Mouse (Mus musculus) hindbrain, postnatal 0 days (tissue): ENCODE results near the gene Nt5c2. TPM values are rescaled to one million over a fixed set of nuclear protein-coding genes. Genes with fewer than 3 reads are reported as not detected.

Experiments
- ATAC-seq: fragments of 200-750 bp; cut with Nextera tagmentation; 2 replicates; pipeline ENCODE4 v1.8.0; 2017; ENCODE audit warnings: mild to moderate bottlenecking, moderate TSS enrichment, moderate library complexity
- DNase-seq: peaks from one replicate; pipeline ENCODE4 v3.0.0-alpha.2; 2015; ENCODE audit warnings: low spot score
- H3K27ac ChIP-seq: fragments of 300-500 bp; sonication (generic); 2 replicates; pipeline ENCODE4 v1.5.1; 2014; ENCODE audit warnings: mild to moderate bottlenecking
- H3K27me3 ChIP-seq: fragments of 300-500 bp; sonication (generic); 2 replicates; pipeline ENCODE4 v1.6.1; 2014; ENCODE audit warnings: low read length, mixed read lengths; ENCODE audit not compliant: insufficient read depth
- H3K36me3 ChIP-seq: fragments of 300-500 bp; sonication (generic); 2 replicates; pipeline ENCODE4 v1.6.1; 2014; ENCODE audit warnings: low read length, mixed read lengths; ENCODE audit not compliant: insufficient read depth
- H3K4me1 ChIP-seq: fragments of 300-500 bp; sonication (generic); 2 replicates; pipeline ENCODE4 v1.6.1; 2014; ENCODE audit warnings: antibody characterized with exemption, low read length, mixed read lengths; ENCODE audit not compliant: insufficient read depth
- H3K4me2 ChIP-seq: fragments of 300-500 bp; sonication (generic); 2 replicates; pipeline ENCODE4 v1.6.1; 2014; ENCODE audit warnings: low read depth, mild to moderate bottlenecking, low read length, moderate library complexity, mixed read lengths
- H3K4me3 ChIP-seq: fragments of 300-500 bp; sonication (generic); 2 replicates; pipeline ENCODE4 v1.5.1; 2014; ENCODE audit warnings: low read length
- H3K9ac ChIP-seq: fragments of 300-500 bp; sonication (generic); replicated peaks from 2 replicates; pipeline ENCODE4 v1.6.1; 2014; ENCODE audit warnings: mild to moderate bottlenecking, low read length, moderate library complexity, mixed read lengths
- H3K9me3 ChIP-seq: fragments of 300-500 bp; sonication (generic); 2 replicates; pipeline ENCODE4 v1.6.1; 2016; ENCODE audit warnings: low read length, mixed read lengths
- CTCF ChIP-seq: IDR thresholded peaks from 2 replicates; pipeline ENCODE4 v1.5.1; 2016; ENCODE audit warnings: antibody characterized with exemption, control low read depth, low read depth
- WGBS: fragments of 180-500 bp; shearing (Covaris S2); extraction: QIAGEN DNeasy Blood & Tissue Kit; methylation state at CpG from one replicate; pipeline ENCODE4 v1.1.7; 2014; 5-methylcytosine and 5-hydroxymethylcytosine counted together
- polyA plus RNA-seq: library from polyadenylated mRNA; unstranded; fragments of >200 nt; fragmentation: Nextera tagmentation; extraction: Ambion mirVana; gene quantifications from 2 replicates; pipeline ENCODE4 v1.2.1, GENCODE M21; 2015
- total RNA-seq: library from RNA; depleted of rRNA; stranded (reverse); fragments of >200 nt; gene quantifications from 2 replicates; pipeline ENCODE4 v1.2.3, GENCODE M21; 2014

The Nt5c2 gene
- total and polyA plus RNA-seq, 2 experiments from 2014 or later, result 43.4 to 79.8 TPM

GRCm38 (mm10) chr19:47013340-47014158, 1.4 kb downstream of the Nt5c2 start:
- Histone ChIP-seq H3K4me3 (peak overlapping the region; percentile 73), H3K9ac (peak overlapping the region; percentile 92), H3K4me2 (peak overlapping the region; percentile 67), H3K27me3 (0 out of 2 replicates have a peak, but pooled peaks cover 7% of the 10 kb centered on the region), H3K4me1 (0 out of 2 replicates have a peak, but pooled peaks cover 8% of the 10 kb centered on the region), H3K36me3 (no peaks in the 10 kb centered on the region), H3K9me3 (no peaks in the 10 kb centered on the region), H3K27ac (peak overlapping the region; percentile 98)
- no peak for ATAC-seq
- WGBS, result 10% methylated on average over 20 of the region's 20 CpGs
- no peak for TF ChIP-seq CTCF
- DNase-seq, result peak; percentile 25

- 0 out of 2 replicates have a peak overlapping the region, but pooled peaks have one; percentile 98 for H3K27ac ChIP-seq
- ATAC-seq, result no peak
- WGBS, result 79% methylated on average over 15 of the region's 15 CpGs
- TF ChIP-seq CTCF, result no peak
- no peak overlapping the region for H3K9ac ChIP-seq
- 0 out of 2 replicates have a peak, but pooled peaks cover 7% of the 10 kb centered on the region for H3K27me3 ChIP-seq
- H3K4me2 ChIP-seq, result no peak overlapping the region
- DNase-seq, result no peak
- H3K36me3 ChIP-seq, result no peaks in the 10 kb centered on the region
- peak overlapping the region; percentile 73; the same call in 1 of the 2 replicates for H3K4me3 ChIP-seq
- H3K9me3 ChIP-seq, result no peaks in the 10 kb centered on the region
- H3K4me1 ChIP-seq, result 0 out of 2 replicates have a peak, but pooled peaks cover 4% of the 10 kb centered on the region
Observed at GRCm38 (mm10) chr19:47012521-47013130, 2.3 kb downstream of the Nt5c2 start.

GRCm38 (mm10) chr19:47009943-47010342, 5.0 kb downstream of the Nt5c2 start:
- TF ChIP-seq CTCF, result no peak
- 91% methylated on average over 5 of the region's 5 CpGs for WGBS
- Histone ChIP-seq H3K9me3 (no peaks in the 10 kb centered on the region), H3K36me3 (no peaks in the 10 kb centered on the region), H3K4me1 (0 out of 2 replicates have a peak, but pooled peaks cover 4% of the 10 kb centered on the region), H3K4me2 (no peak overlapping the region), H3K27me3 (no peaks in the 10 kb centered on the region), H3K4me3 (no peak overlapping the region), H3K27ac (no peak overlapping the region), H3K9ac (no peak overlapping the region)
- DNase-seq (no peak), ATAC-seq (no peak)

GRCm38 (mm10) chr19:47009420-47009819, 5.5 kb downstream of the Nt5c2 start:
- H3K4me1 ChIP-seq, result 0 out of 2 replicates have a peak, but pooled peaks cover 4% of the 10 kb centered on the region
- no peaks in the 10 kb centered on the region for H3K27me3 ChIP-seq
- no peak for ATAC-seq
- H3K4me3 ChIP-seq, result no peak overlapping the region
- no peaks in the 10 kb centered on the region for H3K36me3 ChIP-seq
- TF ChIP-seq CTCF, result no peak
- no peak overlapping the region for H3K27ac ChIP-seq
- DNase-seq, result no peak
- no peak overlapping the region for H3K9ac ChIP-seq
- H3K9me3 ChIP-seq, result no peaks in the 10 kb centered on the region
- H3K4me2 ChIP-seq, result no peak overlapping the region
- 88% methylated on average over 7 of the region's 7 CpGs for WGBS

- no peak for DNase-seq
Observed at GRCm38 (mm10) chr19:47006321-47006720, 8.6 kb downstream of the Nt5c2 start.

GRCm38 (mm10) chr19:47005873-47006272, 9.1 kb downstream of the Nt5c2 start:
- no peak overlapping the region for H3K9ac ChIP-seq
- no peaks in the 10 kb centered on the region for H3K4me1 ChIP-seq
- H3K36me3 ChIP-seq, result no peaks in the 10 kb centered on the region
- TF ChIP-seq CTCF, result no peak
- H3K4me3 ChIP-seq, result no peak overlapping the region
- H3K27me3 ChIP-seq, result no peaks in the 10 kb centered on the region
- no peak overlapping the region for H3K27ac ChIP-seq
- H3K9me3 ChIP-seq, result no peaks in the 10 kb centered on the region
- no peak overlapping the region for H3K4me2 ChIP-seq
- DNase-seq, result no peak
- 61% methylated on average over 5 of the region's 5 CpGs for WGBS
- ATAC-seq, result no peak

More at GRCm38 (mm10) chr19:47006321-47006720, 8.6 kb downstream of the Nt5c2 start:
- no peaks in the 10 kb centered on the region for H3K4me1 ChIP-seq
- no peak overlapping the region for H3K27ac ChIP-seq
- no peaks in the 10 kb centered on the region for H3K9me3 ChIP-seq
- H3K36me3 ChIP-seq, result no peaks in the 10 kb centered on the region
- no peak for TF ChIP-seq CTCF
- no peak for ATAC-seq
- H3K4me3 ChIP-seq, result no peak overlapping the region
- no peak overlapping the region for H3K4me2 ChIP-seq
- H3K9ac ChIP-seq, result no peak overlapping the region
- no peaks in the 10 kb centered on the region for H3K27me3 ChIP-seq
- 6% methylated on average over 4 of the region's 4 CpGs for WGBS
